Mouse (Mus musculus) left cerebral cortex, postnatal 14 days (tissue): ENCODE results near the gene Mccc1. TPM values are rescaled to one million over a fixed set of nuclear protein-coding genes. Genes with fewer than 3 reads are reported as not detected.

Source experiments
- DNase-seq, 2 experiments: peaks; one replicate each; pipeline ENCODE4 v3.0.0; 2021 to 2022; ENCODE audit warnings: low spot score in 2 of 2, mixed read lengths in 1 of 2
- intact Hi-C: fragments of 180-260 bp; cut with DNase I; formaldehyde crosslinking; loops from one replicate; pipeline ENCODE4 v1.15.1; 2025
- total RNA-seq, 2 experiments: library from RNA; stranded (reverse); gene quantifications; 2 replicates each; pipeline ENCODE4 v1.2.3; 2021

Mccc1 gene
- total RNA-seq, 2 experiments from 2014 or later, result 30.0 TPM

DNA sequence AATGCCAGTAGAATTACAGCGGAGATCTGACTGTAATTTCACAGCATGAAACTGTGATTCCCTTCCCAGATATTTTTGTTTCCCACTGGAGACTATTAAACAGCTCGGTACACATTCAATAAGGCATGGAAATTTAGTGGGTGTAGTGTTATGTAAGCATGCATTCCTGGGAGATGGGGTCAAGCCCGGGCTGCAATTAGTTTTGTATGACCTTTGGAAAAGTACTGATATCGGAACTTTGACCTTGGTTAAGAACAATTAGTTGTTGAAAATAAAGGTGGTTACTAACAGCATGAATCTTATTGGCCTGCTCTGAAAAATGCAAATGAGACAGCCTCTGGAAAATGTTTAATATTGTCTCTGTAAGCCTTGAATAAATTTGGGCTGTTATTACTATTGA is 30.0 kb downstream of the Mccc1 start:
- DNase-seq, result no peak
- intact Hi-C loops, result loop anchor here (10.0 kb wide), 1 partner anchor 286 kb away; no protein-coding TSS in a partner anchor

DNA sequence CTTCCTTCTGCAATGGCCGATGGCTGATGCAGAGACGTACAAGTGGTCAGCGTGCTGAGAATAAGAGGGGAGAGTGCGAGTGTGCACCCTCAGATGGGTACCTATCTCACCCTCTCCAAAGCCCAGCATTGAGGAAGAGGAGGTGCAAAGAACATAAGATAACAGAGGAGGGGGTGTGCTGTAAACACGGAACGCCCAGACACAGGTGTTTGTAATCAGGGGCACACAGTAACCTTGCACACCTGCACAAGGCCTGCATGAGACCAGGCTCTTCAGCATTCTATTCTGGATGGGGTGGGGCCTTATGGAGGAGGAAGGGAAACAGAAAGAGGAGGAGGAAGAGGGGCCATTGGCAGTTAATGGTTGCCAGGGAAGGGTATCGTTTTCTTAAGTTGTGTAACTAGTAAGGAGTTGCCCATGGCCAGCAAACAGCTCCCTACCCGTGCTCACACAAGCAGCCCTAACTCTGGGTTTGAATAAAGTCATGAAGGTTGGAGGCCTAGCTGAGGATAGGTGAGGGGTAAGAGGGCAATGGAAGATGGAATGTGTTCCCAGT is 33.0 kb downstream of the Mccc1 start:
- no peak for DNase-seq
- intact Hi-C loops, result no loop called here

DNA sequence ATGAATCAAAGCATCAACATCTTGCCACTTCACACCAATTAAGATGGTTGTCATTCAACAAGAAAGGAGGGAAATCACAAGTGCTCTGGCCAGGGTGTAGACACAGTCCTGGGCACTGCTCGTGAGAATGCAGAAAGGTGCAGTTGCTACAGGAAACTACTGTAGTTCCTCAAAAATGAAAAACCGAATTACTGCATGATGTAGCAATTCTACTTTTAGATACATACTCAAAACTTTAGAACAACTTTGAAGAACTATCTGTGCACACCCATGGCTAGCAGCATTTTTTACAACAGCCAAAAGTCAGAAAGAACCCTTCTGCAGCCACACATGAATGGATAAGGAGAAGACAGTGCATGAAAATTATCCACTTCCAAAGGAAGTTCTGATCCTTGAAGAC is 34.0 kb downstream of the Mccc1 start:
- no peak for DNase-seq
- intact Hi-C loops, result no loop called here

DNA sequence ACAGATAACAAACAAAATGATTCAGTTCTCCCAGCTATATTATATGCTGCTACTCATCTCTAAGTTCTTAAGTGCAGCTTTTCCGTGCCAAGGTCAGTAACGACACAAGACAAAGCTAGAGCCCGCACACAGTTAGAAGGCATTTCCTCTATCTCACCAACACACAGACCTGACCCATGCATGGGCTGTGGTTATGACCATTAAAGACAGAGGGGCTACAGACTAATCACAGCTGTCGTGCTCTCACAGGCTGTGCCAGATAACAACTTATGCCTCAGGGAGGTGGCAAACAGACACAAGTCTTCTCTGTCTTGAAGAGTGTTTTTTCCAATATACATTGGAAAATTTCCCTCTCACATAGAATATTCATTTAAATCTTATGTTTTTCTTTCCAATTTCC is 35.5 kb downstream of the Mccc1 start:
- no peak for DNase-seq
- intact Hi-C loops, result no loop called here

DNA sequence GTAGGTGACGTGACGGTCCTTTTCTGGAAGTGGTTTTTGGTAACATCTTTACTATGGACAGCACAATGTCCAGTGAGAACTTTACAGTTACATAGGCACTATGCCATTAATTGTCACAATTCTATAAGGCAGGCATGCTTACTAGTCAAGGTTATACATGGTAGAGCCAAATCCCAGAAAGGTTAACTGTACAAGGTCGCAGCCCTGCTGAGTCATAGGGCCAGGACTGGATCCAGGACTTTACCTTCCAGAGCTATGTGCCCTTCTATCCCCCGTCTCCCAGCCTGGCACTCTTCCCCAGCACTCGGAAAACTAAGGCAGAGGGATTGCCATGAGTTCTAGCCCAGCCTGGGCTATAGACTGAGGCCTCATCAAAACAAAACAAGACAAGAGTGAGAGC is 36.6 kb downstream of the Mccc1 start:
- DNase-seq, result no peak
- intact Hi-C loops, result no loop called here

DNA sequence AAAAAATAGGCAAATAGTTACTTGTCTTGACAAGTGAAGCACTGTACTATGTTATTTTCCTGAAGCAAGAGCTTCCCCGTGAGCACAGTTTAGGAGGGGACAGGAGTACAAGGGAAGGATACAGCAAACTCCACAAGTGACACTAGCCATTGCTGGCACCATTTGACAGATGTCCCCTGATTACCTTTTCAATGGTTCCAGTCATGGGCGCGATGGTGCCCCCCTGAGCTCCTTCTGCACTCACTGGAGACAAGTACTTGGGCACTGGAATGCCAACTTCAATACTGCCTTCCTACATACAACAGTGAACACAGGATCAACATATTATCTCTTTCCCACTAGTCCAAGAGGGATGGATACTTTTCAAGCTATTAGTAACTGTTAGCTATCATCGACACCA is 37.1 kb downstream of the Mccc1 start:
- intact Hi-C loops, result no loop called here
- DNase-seq, result no peak

DNA sequence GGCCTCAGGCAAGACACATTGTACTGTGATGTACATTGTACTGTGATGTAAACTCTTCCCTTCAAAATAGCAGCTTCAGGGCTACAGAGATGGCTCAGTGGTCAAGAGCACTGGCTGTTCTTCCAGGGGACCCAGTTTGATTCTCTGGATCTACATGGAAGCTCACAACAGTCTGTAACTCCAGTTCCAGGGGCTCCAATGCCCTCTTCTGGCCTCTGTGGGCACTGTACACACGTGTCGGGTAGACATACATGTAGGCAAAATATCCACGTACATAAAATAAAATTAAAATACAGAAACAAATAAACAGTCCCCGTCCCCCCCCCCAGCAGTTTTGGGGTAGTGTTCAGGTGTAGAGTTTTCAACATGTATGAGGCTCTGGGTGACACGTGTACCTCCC is 37.5 kb downstream of the Mccc1 start:
- no peak for DNase-seq
- intact Hi-C loops, result no loop called here

DNA sequence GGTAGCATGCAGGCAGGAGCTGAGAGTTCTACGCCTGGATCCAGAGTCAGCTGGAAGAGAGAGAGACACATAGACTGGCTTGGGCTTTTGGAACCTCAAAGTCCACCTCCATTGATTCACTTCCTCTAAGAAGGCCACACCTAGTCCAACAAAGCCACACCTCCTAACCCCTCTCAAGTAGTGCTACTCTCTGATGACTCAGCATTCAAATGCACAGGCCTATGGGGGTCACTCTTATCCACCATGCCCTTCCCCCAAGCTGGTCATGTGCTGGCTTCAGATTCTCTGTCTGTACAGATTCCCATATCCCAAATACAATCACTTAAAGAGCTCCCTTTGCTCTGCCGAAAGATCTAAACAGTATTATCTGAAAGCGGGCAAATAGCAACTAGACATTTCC is 43.2 kb downstream of the Mccc1 start:
- intact Hi-C loops, result no loop called here
- DNase-seq, result no peak

DNA sequence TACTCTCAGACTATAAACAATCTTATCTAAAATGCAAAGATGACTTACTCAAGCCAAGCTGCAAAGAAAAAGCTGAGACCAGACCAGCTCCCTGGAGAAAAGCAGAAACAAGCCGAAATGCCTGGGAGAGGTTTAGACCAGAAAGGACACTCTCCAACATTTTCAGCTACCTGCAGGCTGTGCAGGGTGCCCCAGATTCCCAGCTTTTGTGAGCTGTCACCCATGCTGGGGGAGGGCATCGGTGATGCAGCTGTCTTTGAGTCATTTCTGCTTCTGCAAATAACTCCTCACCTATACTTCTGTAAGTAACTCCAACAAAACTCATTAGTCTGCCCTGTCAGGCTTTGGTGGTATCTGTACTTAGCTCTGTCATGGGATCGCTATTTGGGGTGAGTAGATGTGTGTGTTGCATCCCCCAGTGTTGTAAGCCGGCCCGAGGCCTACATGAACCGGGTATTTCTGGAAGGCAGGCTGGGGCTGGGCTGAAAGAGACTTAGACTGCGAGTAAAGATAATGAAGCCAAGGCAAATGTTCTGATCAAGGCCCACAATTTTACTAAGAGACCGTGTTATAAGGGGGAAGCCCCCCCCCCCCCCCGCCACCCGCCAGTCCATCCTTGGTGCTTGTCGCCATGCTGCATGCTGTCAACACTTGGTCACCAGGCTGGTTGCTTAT is 45.4 kb downstream of the Mccc1 start:
- no peak for DNase-seq
- intact Hi-C loops, result no loop called here

DNA sequence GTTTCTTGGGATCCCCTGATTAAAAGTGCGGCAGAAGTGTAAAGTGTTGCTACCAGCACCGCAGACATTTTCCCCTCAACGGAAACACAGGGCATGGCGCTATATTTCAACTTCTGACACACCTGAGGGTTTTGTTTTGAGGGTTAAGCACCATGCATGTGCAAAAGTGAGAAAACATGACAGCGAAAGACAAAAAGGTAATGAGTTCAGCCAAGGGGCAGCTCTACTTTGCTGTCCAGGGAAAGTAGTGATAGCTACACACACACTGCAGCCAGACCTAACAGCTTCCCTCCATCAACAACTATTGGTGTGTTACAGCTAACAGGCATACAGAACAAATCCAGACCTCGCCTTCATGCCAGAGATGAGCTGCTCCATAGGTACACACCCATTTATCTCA is 46.7 kb downstream of the Mccc1 start:
- intact Hi-C loops, result no loop called here
- DNase-seq, result no peak

DNA sequence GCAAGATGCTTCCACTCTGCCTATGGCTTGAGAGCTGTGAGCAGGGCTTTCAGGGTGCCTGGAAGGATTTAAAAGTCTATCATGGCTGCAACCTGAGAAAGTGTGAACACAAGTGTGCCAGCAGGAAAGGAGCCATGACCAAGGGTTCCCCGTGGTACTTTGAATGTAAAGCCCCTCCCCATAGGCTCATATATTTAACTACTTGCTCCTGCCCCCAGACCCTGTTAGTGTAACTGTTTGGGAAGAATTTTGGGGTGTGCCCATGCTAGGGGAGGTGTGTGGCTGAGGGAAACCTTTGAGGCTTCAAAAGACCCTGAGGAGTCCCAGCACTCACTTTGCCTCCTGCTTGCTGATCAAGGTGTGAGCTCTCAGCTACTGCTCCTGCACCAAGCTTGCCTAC is 47.3 kb downstream of the Mccc1 start:
- no peak for DNase-seq
- intact Hi-C loops, result no loop called here

DNA sequence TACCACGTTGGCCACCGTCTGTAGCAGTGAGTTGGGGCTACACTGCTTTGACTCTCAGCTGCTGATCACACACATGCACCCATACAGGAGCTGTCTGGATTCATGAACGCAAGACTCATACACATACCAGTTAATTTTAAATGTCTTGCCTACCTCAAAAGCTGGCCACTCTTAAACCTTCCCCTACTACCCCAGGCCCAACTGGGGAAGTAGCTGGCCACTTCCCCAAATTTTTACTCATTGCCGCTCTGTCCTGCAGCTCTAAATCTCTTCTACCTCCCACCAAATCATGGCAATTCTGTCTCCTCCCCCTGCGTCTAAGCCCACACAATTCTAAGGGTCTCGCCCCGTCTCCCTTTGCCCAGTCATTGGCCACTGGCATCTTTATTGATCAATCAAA is 52.3 kb downstream of the Mccc1 start:
- intact Hi-C loops, result no loop called here
- no peak for DNase-seq

DNA sequence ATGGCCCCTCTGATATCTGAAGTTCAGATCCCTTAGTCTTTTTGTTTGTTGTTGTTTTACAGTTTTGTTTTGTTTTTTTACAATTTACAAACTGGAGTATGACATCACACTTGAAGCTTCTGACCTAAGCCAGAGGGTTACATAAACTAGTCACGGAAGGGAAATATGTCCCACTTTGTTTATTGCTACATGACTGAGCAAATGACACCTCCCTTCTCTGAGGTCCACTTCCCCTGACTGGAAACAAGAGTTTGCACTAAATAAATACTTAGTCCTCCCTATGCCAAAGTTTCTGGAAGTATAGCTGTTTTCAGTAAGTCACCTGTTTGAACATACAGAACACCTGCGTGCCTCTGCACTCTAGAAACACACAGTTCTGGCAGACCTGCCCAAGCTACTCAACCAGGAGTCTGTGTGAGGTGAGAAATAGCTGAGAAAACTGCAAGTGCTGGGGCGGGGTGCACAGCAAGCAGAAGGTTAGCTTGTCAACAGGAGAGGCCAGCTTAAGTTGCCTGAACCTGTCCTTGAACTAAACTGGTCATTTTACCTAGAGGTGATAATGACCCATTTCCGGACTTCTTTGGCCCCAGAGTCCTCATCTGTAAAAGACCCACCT is 59.9 kb downstream of the Mccc1 start:
- intact Hi-C loops, result no loop called here

DNA sequence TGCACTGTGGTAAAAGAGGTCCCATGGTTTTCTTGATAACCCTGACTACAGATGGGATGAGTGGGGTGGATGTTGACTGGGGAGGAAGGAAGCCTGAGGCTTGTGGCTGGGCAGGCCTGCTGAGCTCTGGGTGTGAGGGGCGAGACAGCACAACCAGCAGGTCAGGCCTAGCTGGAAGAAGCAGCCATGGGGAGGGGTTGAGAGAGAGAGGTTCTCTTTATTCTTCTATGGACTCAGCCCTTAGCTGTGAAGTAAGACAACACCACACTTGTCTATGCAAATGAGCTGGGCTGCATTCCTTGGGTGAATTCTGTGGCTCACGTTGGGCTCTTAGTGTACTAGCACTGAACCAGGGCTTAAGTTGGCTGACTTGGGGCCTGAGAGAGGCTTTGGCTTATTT is 60.4 kb downstream of the Mccc1 start:
- intact Hi-C loops, result no loop called here

More for the DNA sequence above, 59.9 kb downstream of the Mccc1 start:
- DNase-seq, result no peak

DNA sequence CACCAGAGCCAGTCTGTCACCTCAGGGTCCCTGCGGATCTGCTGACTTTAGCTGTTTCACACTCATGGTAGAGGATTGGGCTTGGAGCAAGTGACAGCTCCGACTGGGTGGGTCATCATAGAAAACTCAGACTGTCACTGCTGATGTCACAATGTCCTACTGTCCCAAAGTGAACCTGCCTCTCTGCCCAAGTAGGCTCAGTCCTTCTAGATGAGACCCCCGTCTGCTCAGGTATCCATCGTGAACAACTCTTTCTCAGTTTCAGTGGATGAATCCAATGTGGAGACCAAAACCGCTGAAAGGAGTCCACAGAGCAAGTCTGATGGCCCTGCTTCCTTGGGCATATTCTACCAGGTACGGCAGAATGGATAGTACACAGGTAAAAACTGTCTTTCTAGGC is 63.1 kb downstream of the Mccc1 start, which contains the start of gene Dcun1d1:
Dcun1d1 (minus strand) TSS at position 101 of the 400 bp plus-strand sequence.
- intact Hi-C loops, result no loop called here
- DNase-seq, result no peak

More for the DNA sequence above, 60.4 kb downstream of the Mccc1 start:
- DNase-seq, result no peak

DNA sequence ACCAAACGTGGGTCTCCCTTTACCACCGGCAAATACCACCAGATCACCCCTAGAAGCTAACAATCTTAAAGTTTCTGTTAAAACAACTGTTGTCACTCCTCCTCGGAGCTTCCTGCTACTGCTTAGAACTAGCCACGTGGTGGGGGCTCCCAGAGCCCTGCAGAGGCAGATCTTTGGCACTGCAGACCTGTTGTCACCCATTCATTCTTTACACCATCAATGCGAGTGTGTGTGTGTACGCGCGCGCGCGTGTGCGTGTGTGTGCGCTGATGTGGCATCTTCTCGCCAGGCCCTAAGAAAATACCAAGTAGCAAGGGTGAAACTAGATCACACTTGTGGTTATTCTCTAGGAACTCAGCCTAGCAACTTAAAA is 67.1 kb downstream of the Mccc1 start:
- intact Hi-C loops, result no loop called here
- DNase-seq, result peak in 1 of 2 experiments; percentile 38

DNA sequence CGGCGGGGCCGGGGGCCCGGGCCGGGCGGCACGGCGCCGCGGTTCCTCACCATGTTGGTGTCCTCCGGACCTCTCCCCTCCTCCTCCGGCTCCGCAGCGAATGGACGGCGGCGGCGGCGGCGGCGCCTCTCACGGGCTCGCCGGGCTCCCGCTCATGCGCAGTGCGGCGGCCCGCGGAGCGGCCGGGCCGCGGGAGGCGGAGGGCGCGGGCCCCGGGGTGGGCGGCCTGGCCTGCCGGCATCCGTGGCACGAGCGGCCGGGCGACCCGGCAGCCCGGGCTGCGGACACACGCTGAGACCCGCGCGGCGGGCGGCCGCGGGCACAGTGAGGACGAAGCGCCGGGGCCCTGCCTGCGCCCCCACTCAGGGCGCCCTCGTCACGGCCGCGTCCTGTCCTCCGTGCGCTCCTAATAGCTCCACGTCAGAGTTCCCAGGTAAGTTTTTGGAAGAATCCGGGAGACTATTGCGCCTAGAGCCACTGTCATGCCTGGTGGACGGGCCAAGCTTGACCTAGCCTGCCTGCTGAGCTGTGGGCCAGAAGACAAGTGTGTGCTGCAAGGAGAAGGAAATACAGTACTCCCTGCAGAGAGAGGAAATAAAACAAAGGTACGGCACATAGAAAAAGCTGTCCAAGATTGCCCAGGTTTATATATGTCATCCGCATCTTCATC is 67.6 kb downstream of the Mccc1 start:
- peak; percentile 60 to 80 for DNase-seq
- intact Hi-C loops, result no loop called here

DNA sequence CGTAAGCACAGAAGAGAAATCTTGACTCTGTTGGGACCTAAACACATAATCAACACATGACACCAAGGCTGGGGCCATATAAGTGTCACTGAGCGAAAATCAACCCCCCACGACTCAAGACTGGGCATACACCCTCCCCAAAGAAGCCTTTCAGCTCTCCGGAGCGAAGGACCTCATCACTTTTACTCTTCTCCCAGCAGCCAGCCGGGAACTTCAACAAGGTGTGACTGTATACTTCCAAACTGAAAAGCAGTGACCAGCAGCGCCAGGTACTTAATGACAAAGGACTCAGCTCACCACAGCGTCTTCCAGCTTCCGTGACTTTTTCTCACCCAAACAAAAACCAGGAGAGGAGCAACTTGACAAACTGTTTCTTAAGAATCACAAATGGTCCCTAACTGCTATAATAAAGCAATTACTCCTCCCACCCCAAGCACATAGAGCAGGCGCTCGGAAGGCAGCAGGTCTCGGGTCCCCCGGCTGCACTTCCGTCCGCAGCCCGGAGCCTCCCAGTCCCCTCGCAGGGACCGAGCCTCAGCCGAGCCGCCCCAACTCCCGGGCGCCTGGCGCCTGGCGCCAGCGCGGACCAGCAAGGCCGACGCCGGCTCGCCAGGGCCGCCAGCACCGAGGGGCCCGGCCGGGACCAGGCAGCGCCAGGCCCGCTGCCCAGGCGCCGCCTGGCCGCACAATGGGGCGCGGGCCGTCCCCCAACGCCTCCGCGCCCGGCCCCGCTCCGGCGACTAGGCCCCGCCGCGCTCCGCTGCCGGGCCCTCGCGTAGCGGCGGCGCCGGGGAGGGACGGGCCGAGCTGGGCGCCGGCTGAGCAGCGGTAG is 68.4 kb downstream of the Mccc1 start:
- intact Hi-C loops, result no loop called here
- DNase-seq, result peak; percentile 28 to 33

DNA sequence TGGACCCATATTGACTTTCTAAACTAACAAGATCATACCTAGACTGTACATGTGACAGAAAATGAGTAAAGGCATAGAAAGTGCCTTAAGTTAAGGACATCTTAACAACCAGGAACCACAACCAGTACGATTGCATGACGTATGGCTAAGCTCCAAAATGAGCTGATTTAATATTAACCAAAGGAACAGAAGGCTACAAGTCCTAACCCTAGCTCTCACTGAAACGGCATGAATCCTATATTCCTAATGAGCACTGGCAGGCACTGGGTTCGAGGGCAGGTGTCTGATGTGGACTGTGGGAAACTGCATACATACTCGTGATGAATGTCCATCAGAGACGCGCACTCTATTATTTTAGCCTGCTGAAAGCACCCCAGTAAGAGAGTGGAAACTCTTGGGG is 69.1 kb downstream of the Mccc1 start:
- intact Hi-C loops, result no loop called here

DNA sequence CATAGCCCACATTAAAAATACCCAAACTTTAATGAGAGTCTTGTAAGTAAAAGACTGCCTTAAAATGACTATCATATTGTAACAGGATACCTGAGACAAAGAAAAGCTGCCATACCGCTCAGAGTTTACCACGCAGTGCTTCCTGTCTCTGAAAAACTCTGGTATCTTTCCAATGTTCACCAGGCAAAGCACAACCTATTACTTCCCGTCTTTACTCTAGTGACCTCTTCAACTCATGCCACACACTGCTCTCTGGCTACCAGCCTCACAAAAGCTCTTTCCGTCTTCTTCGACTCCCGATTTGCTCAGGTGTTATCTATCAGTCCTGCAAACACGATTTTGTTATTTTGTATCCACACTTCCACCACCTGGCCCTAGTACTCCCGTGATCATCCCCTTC is 70.6 kb downstream of the Mccc1 start:
- DNase-seq, result no peak
- intact Hi-C loops, result no loop called here

More for the DNA sequence above, 69.1 kb downstream of the Mccc1 start:
- no peak for DNase-seq
